Mouse (Mus musculus) embryonic fibroblast, embryonic 13.5 days (primary cell): ENCODE measurements around the gene Mrps12. TPM values are rescaled to one million over a fixed set of nuclear protein-coding genes. Genes with fewer than 3 reads are reported as not detected.
A peak's percentile ranks its signal among the peaks of the same experiment; 100 is the strongest.

ENCODE experiments used
- H3K27ac ChIP-seq: 2 replicates; pipeline ENCODE4 v1.5.1; 2012; ENCODE audit warnings: low read length, control low read depth, inconsistent platforms; ENCODE audit not compliant: insufficient read depth
- H3K4me1 ChIP-seq: 2 replicates; pipeline ENCODE4 v1.6.1; 2011; ENCODE audit warnings: low read length; ENCODE audit not compliant: control insufficient read depth, insufficient read depth
- H3K4me3 ChIP-seq: 2 replicates; pipeline ENCODE4 v1.5.1; 2011; ENCODE audit warnings: mild to moderate bottlenecking, control low read depth, low read length; ENCODE audit not compliant: insufficient read depth
- CTCF ChIP-seq: IDR thresholded peaks from 2 replicates; pipeline ENCODE4 v1.5.1; 2011; ENCODE audit warnings: mild to moderate bottlenecking, control low read depth, low read length, moderate library complexity, borderline replicate concordance; ENCODE audit not compliant: insufficient read depth
- POLR2A ChIP-seq: IDR thresholded peaks from 2 replicates; pipeline ENCODE4 v1.6.1; 2011; ENCODE audit warnings: low read depth, mild to moderate bottlenecking, control low read depth, low read length, moderate library complexity
- polyA plus RNA-seq: library from polyadenylated mRNA; stranded (reverse); fragments of >200 nt; gene quantifications from 2 replicates; pipeline ENCODE4 v1.2.4, GENCODE M21; 2011; ENCODE audit warnings: low read depth; ENCODE audit not compliant: missing spikeins, insufficient read length

Mrps12 gene
- 30.9 and 50.8 TPM in 2 replicates for polyA plus RNA-seq

DNA sequence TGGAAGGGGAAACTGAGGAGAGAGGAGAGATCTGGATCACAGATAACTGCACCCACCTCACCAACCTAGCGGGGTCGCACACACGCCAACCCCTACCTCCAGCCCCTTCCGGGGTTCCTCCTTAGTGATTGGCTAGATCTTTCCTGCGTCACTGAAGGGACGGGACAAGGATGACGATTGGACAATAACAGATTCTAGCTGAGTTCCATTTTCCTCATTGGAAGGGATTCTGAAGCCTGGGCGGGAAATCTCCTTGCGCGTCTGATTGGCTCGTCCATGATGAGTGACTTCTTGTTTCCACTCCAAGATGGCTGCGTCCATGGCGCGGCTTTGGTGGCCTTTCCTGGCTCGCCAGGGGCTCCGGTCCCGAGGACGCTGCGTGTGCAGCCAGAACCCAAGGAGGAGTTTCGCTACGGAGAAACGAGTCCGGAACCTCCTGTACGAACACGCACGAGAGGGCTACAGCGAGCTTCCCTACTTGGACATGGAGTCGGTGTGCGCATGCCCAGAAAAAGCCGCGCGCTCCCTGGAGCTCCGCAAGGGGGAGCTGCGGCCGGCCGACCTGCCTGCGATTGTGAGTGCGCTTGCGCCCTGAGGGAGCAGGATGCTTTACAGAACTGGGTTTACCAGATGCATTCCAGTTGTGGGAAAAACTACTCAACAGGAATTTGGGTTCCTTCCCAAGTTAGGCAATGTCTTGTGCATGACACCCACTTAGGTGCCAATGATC is at the start of gene Mrps12, which contains the start of gene Sars2:
Gene Mrps12, minus strand, starts transcription at position 112 of the 730 bp plus-strand sequence.
Gene Sars2, plus strand, starts transcription at position 284 of the 730 bp plus-strand sequence.
- Histone ChIP-seq H3K4me3 (peak within 1 kb of the TSS; percentile 78), H3K4me1 (no peaks in the 10 kb centered on the region), H3K27ac (peak within 1 kb of the TSS; percentile 75)
- TF ChIP-seq POLR2A (peak; percentile 86), CTCF (peak; percentile 61)

DNA sequence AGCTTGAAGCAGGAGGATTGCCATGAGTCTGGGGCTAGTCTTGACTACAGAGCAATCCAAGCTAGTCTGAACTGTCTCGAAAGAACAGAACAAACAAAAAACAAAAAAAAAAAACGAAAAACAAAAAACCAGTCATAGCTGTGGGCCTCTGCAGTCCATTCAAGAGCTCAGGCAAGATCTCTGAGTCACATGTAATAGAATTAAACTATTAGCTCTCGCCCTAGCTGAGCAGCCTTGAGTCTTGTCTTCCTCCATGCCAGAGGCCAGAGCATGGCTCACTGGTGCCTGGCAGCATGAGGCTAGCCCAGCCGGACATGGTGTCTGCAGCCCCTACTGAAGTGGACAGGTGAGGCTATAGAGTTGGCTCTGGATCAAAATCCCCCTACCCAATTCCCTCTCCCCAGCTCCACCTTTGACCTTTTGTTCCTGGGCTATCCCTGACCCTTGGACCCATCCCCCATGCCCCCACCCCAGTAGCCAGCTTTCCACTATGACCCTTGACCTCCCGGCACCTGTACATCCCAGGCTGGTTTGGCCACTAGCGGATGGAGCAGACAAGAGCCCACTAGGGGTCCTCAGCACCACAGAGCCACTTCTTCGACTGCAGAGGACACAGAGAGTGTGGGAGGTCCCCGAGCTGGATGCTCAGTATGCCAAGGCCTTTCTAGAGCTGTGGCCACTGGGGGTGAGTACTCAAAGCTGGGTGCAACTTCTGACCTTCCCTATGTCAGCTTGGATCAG is 48.6 kb upstream of the Mrps12 start:
- H3K27ac ChIP-seq = peak overlapping the region; percentile 35; the same call in 1 of the 2 replicates
- no peak overlapping the region for H3K4me3 ChIP-seq
- no peak for TF ChIP-seq CTCF
- no peak for TF ChIP-seq POLR2A
- H3K4me1 ChIP-seq = peaks cover 3% of the 10 kb centered on the region; the same call in 1 of the 2 replicates

DNA sequence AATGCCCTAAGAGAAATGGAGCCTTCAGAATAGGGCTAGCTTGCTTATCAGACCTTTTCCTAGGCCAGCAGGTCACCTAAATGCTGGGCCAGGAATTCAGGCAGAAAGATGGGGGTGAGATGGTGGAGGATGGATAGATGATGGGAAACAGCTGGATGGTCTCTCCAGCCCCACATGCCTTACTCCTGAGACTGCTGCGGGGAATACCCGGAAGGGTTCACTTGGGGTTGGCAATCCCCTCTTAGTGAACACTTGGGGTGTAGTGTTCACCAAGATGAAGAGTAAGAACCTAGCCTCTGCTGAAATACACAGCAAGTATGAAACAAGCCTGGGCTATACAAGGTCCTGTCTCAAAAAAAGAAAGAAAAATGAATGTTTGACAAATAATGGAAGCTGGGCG is 47.6 kb upstream of the Mrps12 start:
- Histone ChIP-seq H3K4me1 (peaks cover 3% of the 10 kb centered on the region; the same call in 1 of the 2 replicates), H3K27ac (peak overlapping the region; percentile 2; the same call in 1 of the 2 replicates), H3K4me3 (no peak overlapping the region)
- TF ChIP-seq POLR2A (no peak), CTCF (no peak)

DNA sequence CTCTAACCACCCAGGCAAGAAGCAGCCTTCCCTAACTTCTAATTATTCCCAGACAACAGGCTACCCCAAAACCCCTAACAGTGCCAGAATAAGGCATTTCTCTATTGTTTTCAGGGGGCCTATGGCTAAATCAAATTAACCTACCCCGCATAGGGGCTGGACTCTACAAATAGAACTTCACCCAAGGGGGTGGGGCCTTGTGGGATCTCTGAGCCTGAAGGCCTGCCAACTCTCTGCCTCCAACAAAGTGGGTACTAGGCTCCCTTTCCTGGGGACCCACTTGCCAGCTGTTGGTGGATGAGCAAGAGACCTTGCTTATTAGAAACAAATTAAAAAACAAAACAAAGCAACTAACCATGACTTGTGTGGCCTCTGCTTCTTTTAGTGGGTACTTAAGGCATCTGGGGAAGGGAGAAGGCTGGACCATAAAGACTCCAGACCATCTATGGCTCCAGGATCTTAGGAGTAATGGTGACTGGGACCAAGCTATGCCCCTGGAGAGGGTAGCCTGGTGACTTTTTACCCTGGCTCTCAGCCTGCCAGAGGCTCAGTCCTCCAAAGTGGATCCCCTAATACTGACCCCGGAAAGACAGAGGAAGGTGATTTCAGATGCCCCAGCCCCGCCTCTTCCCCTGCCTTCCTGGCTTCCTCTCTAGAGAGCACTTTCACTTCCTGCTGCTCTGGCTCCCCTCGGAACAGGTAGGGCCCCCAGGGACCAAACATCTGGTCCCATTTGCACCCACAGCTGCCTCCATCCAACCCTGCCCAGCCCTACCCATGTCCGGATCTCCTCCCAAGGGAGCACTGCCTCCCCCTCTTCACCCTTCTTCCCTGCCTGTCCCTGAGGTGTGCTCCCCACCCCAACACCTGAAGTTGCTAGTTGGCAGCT is 46.9 kb upstream of the Mrps12 start, which contains the start of gene Rinl:
Gene Rinl, plus strand, starts transcription at position 663 of the 889 bp plus-strand sequence.
- Histone ChIP-seq H3K4me3 (no peak within 1 kb of the TSS), H3K4me1 (peaks cover 3% of the 10 kb centered on the region; the same call in 1 of the 2 replicates), H3K27ac (peak within 1 kb of the TSS; percentile 35; the same call in 1 of the 2 replicates)
- no peak for TF ChIP-seq CTCF
- TF ChIP-seq POLR2A = no peak

DNA sequence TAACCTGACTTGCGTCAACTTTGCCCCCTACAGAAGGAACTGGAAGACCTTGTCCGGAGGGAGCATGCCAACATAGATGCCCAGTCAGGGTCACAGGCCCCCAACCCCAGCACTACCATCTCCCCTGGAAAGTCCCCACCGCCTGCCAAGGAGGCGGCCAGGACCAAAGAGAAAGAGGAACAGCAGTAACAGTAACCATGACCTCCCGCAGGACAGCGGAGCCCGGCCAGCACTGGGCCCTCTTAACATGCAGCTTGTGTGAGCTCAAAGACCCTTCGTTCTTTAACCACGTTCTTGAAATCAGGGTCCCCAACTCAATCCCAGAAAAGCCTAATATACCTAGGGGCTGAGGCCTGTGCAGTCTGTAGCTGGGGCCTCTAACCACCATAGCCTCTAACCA is 46.3 kb upstream of the Mrps12 start:
- TF ChIP-seq POLR2A (no peak), CTCF (no peak)
- Histone ChIP-seq H3K4me1 (peaks cover 3% of the 10 kb centered on the region; the same call in 1 of the 2 replicates), H3K27ac (no peak overlapping the region), H3K4me3 (no peak overlapping the region)

DNA sequence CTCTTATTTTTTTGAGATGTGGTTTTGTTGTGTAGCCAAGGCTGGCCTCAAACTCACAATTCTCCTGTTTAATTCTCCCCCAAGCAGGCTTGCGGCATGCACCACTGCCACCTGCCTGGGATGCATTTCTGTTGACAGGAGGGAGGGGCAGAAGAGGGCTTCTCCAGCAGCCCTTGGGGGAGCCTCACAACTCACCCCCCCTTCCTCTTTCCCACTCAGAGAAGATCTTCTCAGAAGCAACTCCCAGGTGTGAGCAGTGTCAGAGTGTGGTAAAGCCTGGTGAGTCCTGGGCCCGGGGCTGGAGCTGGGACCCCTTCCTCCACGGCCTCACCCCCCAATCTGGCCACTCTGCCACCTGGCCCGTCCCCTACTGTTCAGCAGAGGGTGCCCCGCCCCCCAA is 43.5 kb upstream of the Mrps12 start:
- TF ChIP-seq CTCF = no peak
- no peak for TF ChIP-seq POLR2A
- Histone ChIP-seq H3K4me3 (no peak overlapping the region), H3K27ac (no peak overlapping the region), H3K4me1 (peaks cover 6% of the 10 kb centered on the region; the same call in 1 of the 2 replicates)

DNA sequence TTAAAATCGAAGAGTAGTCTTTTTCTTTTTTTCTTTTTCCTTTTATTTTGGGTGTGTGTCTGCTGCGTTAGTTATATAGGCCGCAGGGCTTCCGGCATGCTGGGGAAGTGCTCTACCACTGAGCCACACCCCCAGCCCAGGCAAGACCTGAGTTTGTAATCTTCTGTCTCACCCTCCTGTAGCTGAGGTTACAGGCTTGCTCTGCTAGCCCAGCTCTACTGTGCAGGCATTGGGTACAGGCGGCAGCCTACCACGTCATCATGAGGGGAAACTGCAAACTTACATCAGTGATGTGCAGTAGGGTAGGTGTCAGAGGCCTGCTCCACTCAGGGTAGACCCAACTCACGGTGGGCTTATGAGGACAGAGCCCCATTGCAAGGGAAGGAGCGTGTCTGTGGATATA is 39.6 kb upstream of the Mrps12 start:
- Histone ChIP-seq H3K4me1 (peaks cover 3% of the 10 kb centered on the region; the same call in 1 of the 2 replicates), H3K4me3 (no peak overlapping the region), H3K27ac (no peak overlapping the region)
- no peak for TF ChIP-seq CTCF
- TF ChIP-seq POLR2A = no peak

DNA sequence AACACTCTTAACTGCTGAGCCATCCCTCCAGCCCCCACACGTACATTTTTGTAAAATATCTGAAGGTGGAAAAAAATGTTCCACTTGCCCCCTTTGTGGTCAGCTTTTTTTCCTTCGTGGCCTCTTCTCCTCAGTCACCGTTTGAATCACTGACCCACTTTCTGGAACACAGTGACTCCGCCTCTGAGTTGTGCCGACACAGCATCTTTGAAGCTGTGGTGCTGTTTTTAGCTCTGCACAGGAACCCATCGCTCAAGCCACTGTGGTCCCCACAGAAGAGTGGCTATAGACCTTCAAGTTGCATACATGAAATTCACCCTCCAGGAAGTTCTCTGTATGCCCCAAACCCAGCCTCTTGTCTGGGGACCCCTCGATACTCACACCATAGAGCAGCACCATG is 39.2 kb upstream of the Mrps12 start:
- Histone ChIP-seq H3K27ac (peak overlapping the region; percentile 48; the same call in 1 of the 2 replicates), H3K4me1 (peaks cover 3% of the 10 kb centered on the region; the same call in 1 of the 2 replicates), H3K4me3 (no peak overlapping the region)
- TF ChIP-seq CTCF (no peak), POLR2A (no peak)
